Mouse (Mus musculus): ENCODE results near the gene 9930022D16Rik.

9930022D16Rik gene

DNA sequence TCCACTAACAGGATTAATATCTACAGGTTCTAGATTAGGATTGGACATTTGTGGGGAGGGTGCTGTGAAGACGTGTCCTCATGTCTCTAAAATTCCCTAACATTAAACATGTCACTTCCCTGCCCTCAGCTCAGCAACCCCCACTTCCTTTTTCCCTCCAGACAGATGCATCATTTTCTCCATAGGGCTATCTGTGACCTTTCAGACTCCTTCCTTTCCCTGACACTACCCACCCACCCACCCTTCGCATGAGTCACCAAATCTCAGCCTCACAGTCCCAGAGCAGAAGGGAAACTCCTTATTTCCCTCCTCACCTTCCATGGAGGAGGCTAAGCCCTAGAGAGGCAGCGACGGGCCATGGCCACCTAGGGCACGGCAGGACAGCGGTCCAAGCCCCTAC is at the start of gene 9930022D16Rik:
TSS of gene 9930022D16Rik (plus strand) at position 301 of the 400 bp plus-strand sequence.
- no peak for DNase-seq

GRCm38 (mm10) chr11:109364337-109364736 is 49.4 kb upstream of the 9930022D16Rik start:
- DNase-seq, result no peak

- DNase-seq, result no peak
These were observed 48.8 kb upstream of the 9930022D16Rik start for GRCm38 (mm10) chr11:109364881-109365280.

DNA sequence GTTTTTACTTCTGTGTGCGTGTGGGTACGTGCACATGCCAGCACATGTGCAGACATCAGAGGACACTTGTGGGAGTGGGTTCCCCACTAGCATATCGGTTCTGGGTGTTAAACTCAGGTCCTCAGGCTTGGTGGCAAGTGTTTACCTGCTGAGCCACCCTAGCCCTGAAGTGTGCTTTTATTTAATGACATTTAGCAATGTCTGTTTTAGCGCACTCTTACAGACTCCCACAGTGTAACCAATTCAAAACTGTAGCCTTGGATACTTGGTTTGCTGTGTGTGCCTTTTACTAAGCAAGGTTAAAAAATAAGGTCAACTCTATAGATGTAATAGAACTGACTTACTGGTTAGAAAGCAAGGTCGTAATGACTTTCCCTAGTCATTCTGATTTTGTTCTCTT is 47.9 kb upstream of the 9930022D16Rik start:
- no peak for DNase-seq

- no peak for DNase-seq
These were observed 46.7 kb upstream of the 9930022D16Rik start for GRCm38 (mm10) chr11:109366802-109367579.

GRCm38 (mm10) chr11:109369026-109369637 is 44.6 kb upstream of the 9930022D16Rik start:
- no peak for DNase-seq

- DNase-seq, result no peak
These were observed 38.3 kb upstream of the 9930022D16Rik start for GRCm38 (mm10) chr11:109375412-109375811.

- no peak for DNase-seq
These were observed 37.1 kb upstream of the 9930022D16Rik start for GRCm38 (mm10) chr11:109376484-109377143.

GRCm38 (mm10) chr11:109377477-109377876 is 36.2 kb upstream of the 9930022D16Rik start:
- no peak for DNase-seq

GRCm38 (mm10) chr11:109378051-109378450 is 35.7 kb upstream of the 9930022D16Rik start:
- DNase-seq, result no peak

- no peak for DNase-seq
These were observed 33.1 kb upstream of the 9930022D16Rik start for GRCm38 (mm10) chr11:109380662-109381061.

DNA sequence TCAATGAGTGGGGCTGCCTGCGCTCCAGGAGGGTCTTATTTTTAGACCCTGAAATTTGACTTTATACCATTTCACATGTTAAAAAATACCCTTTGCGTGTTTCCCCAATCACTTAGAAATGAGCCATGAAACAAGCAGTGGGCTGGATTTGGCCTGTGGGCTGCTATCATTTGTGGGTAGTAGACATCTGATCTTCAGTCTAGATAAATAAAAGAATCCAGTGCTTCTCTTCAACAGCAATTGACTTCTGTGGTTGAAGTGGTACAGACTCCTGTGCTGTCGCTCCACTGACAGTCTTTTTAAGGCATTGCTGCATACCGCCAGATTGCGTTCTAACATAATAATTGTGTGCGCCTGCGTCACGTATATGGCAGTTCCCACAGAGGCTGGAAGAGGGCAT is 28.4 kb upstream of the 9930022D16Rik start:
- DNase-seq, result no peak

- DNase-seq, result no peak
These were observed 24.7 kb upstream of the 9930022D16Rik start for GRCm38 (mm10) chr11:109389046-109389445.

DNA sequence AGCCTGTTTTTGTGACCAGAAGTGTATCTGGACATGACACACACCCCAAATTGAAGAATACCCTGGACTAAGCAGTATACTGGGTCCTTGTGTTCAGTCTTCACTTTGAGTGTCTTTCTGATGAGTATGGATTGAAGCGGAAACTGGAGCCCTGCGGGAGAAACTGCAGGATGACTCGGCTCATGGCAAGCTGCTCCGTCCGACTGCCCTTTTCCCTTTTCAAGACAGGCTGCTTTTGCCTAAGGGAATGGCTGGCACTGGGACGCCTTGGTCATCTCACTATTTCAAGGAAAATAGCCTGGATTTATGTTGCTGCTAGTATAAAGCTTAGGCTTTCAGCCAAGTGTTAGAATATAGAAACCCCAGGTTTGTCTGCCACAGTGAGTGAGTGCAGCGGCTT is 22.5 kb upstream of the 9930022D16Rik start:
- no peak for DNase-seq

DNA sequence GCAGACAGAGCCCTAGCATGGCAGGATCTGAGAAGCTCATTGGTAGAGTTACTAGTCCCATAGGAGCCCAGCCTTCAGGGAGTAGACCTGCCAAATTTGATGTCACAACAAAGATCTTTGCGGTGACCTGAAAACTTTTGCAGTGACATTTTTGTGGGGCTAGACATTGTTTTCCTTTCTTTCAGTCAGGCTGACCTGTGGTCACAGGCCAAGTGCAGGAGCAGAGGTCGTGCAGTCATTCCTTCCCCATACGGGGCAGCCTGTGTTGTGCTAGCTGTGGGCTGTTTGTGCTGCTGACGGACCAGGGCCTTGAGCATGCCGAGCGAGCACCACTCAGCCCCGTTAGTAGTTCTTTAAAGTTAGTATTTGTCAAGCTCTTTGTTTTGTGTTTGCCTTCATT is 22.0 kb upstream of the 9930022D16Rik start:
- no peak for DNase-seq

GRCm38 (mm10) chr11:109392601-109393000 is 21.1 kb upstream of the 9930022D16Rik start:
- no peak for DNase-seq

GRCm38 (mm10) chr11:109394758-109395157 is 19.0 kb upstream of the 9930022D16Rik start:
- no peak for DNase-seq

GRCm38 (mm10) chr11:109395291-109395690 is 18.4 kb upstream of the 9930022D16Rik start:
- no peak for DNase-seq

DNA sequence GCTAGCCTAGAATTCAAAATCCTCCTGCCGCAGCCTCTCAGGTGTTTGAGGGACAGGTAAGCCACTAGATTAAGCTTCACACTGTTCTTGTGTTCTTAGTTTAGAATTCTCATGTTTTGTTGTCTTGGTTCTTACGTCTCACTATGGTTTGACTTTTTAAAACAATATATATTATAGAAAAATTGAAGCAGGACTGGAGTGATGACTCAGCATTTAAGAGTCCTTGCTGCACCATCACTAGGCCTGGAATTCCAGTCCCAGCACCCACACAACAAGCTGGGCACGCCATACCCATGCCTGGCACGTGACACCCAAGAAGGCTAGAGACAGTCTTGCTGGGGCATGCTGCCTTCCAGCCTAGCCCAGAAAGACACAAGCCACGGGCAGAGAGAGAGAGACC is 7.3 kb upstream of the 9930022D16Rik start:
- DNase-seq, result no peak

GRCm38 (mm10) chr11:109410197-109410980 is 3.3 kb upstream of the 9930022D16Rik start:
- no peak for DNase-seq

DNA sequence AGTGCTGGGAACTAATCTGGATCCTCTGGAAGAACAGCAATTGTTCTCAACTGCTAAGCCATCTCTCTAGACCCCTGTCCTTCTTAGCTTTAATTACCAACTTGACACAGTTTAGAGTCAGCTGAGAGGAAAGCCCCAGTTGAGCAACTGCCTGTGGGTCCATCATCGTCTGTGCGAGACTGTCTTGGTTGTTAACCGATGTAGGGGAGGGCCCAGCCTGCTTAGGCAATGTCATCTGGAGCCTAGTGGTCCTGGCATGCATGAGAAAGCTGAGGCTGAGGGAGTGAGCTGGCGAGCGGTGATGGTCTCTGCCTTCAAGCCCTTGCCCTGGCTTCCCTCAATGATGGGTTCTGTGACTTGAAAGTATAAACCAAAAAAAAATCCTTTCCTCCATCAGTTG is 1.1 kb downstream of the 9930022D16Rik start:
- no peak for DNase-seq

DNA sequence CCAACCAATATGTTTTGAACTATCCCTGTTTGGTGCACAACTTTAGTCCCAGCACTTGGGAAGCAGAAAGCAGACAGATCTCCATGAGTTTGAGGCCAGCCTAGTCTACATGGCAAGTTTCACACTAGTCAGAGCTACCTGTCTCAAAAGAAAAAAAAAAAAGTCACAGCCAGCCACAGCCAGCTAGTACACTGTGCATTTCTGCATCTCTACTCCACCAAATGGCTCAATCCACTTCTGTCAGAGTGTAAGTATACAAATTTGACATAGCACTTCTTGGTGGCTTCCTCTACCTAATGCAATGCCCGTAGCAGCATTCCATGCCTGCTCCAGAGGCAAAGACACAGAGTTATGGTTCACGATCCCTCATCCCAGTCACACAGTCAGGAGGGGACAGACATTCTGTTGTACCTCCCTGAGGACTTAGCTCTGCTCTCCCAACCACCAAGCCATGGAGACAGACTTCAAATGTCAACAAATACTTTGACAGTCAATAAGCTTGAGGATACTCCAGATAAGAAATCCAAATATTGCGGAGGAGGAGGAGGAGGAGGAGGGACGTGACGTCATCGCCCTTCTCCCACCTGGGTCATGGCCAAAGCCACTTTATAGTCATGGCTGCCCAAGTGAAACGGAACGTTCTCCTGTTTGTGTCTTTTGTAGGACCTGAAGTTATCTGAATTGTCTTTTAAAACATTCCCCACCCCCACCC is 3.1 kb downstream of the 9930022D16Rik start:
- DNase-seq, result no peak

All from spleen, adult 18-20 months (tissue).